Mouse (Mus musculus) forebrain, embryonic 13.5 days (tissue): Measurements from ENCODE around the gene Xntrpc. TPM values are rescaled to one million over a fixed set of nuclear protein-coding genes. Genes with fewer than 3 reads are reported as not detected.
"Not testable (repeated sequence)": the region's sequence is repeated elsewhere in the genome, so short reads cannot be mapped to it uniquely, and the experiment has no call there.

ENCODE experiments used
- ATAC-seq: fragments of 200-750 bp; cut with Nextera tagmentation; 2 replicates; pipeline ENCODE4 v1.8.0; 2017
- H3K27ac ChIP-seq: fragments of 300-500 bp; sonication (generic); 2 replicates; pipeline ENCODE4 v1.5.1; 2015; ENCODE audit warnings: inconsistent platforms, mild to moderate bottlenecking, moderate library complexity
- H3K27me3 ChIP-seq: fragments of 300-500 bp; sonication (generic); 2 replicates; pipeline ENCODE4 v1.6.1; 2015; ENCODE audit warnings: mild to moderate bottlenecking, inconsistent platforms
- H3K36me3 ChIP-seq: fragments of 300-500 bp; sonication (generic); 2 replicates; pipeline ENCODE4 v1.6.1; 2015; ENCODE audit warnings: mild to moderate bottlenecking, inconsistent platforms; ENCODE audit not compliant: poor library complexity, severe bottlenecking
- H3K4me1 ChIP-seq: fragments of 300-500 bp; sonication (generic); 2 replicates; pipeline ENCODE4 v1.6.1; 2015; ENCODE audit warnings: inconsistent platforms
- H3K4me2 ChIP-seq: fragments of 300-500 bp; sonication (generic); 2 replicates; pipeline ENCODE4 v1.6.1; 2015; ENCODE audit warnings: inconsistent platforms, mild to moderate bottlenecking, moderate library complexity
- H3K4me3 ChIP-seq: fragments of 300-500 bp; sonication (generic); 2 replicates; pipeline ENCODE4 v1.5.1; 2015; ENCODE audit warnings: mild to moderate bottlenecking, inconsistent platforms
- H3K9ac ChIP-seq: fragments of 300-500 bp; sonication (generic); 2 replicates; pipeline ENCODE4 v1.6.1; 2015; ENCODE audit warnings: mild to moderate bottlenecking, inconsistent platforms
- H3K9me3 ChIP-seq: fragments of 300-500 bp; sonication (generic); replicated peaks from 2 replicates; pipeline ENCODE4 v1.6.1; 2016; ENCODE audit warnings: inconsistent platforms
- WGBS: fragments of 180-500 bp; shearing (Covaris S2); methylation state at CpG from one replicate; pipeline ENCODE4 v1.1.7; 2015; 5-methylcytosine and 5-hydroxymethylcytosine counted together
- polyA plus RNA-seq: library from polyadenylated mRNA; unstranded; fragments of >200 nt; fragmentation: Nextera tagmentation; extraction: Ambion mirVana; gene quantifications from 2 replicates; pipeline ENCODE4 v1.2.1, GENCODE M21; 2015

Xntrpc gene
- polyA plus RNA-seq, 1 experiment from 2014 or later: 1.8 TPM

DNA sequence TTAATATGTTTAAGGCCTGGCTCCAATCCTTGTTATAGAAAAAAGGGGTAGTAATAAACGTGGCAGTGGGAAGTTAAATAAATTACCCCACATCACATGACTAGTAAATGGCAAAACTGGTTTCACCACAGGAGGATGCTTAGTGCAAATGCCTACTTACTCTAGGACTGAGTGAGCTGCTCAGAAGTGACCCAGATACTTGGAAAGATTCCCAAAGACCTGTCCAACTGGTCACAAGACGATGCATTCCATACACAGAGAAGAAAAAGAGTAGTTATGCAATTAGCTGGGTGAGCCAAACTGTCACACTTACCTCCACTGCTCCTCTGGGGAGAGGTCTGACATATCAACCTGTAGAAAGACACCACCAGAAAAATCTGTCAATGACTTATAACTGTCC lies 23.2 kb upstream of the Xntrpc start:
- Histone ChIP-seq H3K4me2 (no peak overlapping the region), H3K36me3 (peaks cover 46% of the 10 kb centered on the region), H3K9me3 (no peaks in the 10 kb centered on the region), H3K27ac (no peak overlapping the region), H3K27me3 (no peaks in the 10 kb centered on the region), H3K4me3 (no peak overlapping the region), H3K4me1 (0 out of 2 replicates have a peak, but pooled peaks cover 3% of the 10 kb centered on the region), H3K9ac (no peak overlapping the region)
- no peak for ATAC-seq
- 87% methylated on average over 2 of the region's 2 CpGs for WGBS

DNA sequence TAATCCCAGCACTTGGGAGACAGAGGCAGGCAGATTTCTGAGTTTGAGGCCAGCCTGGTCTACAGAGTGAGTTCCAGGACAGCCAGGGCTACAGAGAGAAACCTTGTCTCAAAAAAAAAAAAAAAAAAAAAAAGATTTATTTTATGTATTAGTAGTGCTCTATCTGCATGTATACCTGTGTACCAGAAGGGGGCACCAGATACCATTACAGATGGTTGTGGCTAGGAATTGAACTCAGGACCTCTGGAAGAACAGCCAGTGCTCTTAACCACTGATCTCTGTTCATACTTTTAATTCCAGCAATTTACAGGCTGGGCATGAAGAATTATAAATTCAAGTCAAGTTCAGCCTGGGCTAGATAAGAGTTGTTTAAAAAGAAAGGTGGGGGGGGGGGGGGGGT lies 17.0 kb upstream of the Xntrpc start:
- H3K27ac ChIP-seq, H3K27me3 ChIP-seq, H3K9ac ChIP-seq, H3K4me3 ChIP-seq, H3K4me1 ChIP-seq, H3K4me2 ChIP-seq, H3K9me3 ChIP-seq, ATAC-seq: not testable (repeated sequence)
- peaks cover 22% of the 10 kb centered on the region for H3K36me3 ChIP-seq

GRCm38 (mm10) chr7:102061353-102061752 lies 4.2 kb upstream of the Xntrpc start:
- H3K4me3 ChIP-seq: no peak overlapping the region
- no peak for ATAC-seq
- WGBS: 91% methylated on average over 3 of the region's 3 CpGs
- H3K9me3 ChIP-seq: no peaks in the 10 kb centered on the region
- peaks cover 32% of the 10 kb centered on the region for H3K36me3 ChIP-seq
- H3K27me3 ChIP-seq: no peaks in the 10 kb centered on the region
- no peak overlapping the region for H3K9ac ChIP-seq
- no peak overlapping the region for H3K27ac ChIP-seq
- peaks cover 31% of the 10 kb centered on the region for H3K4me1 ChIP-seq
- no peak overlapping the region for H3K4me2 ChIP-seq

DNA sequence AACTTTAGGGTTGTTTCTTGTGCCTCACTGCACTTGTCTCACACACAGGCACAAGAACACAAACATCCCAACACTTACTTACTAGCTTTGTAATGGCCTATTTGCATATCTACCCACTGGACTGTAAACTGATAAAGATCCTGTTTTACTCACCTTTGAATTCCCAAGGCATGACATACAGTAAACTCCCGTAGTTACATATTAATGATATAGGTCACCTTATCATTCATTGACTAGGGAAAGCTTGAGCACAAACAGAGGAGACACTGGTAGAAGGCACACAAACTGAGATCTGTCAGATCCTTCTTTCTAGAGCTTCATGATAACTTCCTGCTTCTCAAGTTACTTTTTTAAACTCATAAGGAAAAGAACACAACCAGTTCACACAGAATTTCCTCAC lies 3.3 kb upstream of the Xntrpc start:
- Histone ChIP-seq H3K27me3 (no peaks in the 10 kb centered on the region), H3K4me2 (no peak overlapping the region), H3K36me3 (peaks cover 26% of the 10 kb centered on the region), H3K27ac (no peak overlapping the region), H3K9ac (no peak overlapping the region), H3K4me1 (peaks cover 36% of the 10 kb centered on the region), H3K9me3 (no peaks in the 10 kb centered on the region), H3K4me3 (no peak overlapping the region)
- ATAC-seq: no peak
- 92% methylated on average over 1 of the region's 1 CpGs for WGBS

DNA sequence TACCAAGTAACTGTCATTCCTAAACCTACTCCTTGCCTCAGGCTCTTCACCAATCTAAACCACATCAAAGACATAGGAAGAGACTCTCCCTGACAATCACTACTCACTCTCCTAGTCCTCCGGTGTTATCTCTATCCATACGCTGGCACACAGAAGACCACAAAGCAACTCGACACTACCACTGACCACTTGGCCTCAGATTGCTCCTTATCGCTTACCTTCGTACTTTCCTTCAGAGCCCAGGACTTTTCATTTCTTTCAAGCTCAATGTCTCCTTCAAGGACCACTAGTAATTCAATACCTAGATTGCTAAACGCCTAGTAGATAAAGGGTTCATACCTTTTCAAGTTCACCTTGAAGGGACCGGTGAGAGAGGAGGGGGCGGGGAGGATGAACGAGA lies 1.6 kb upstream of the Xntrpc start:
- Histone ChIP-seq H3K27me3 (no peaks in the 10 kb centered on the region), H3K9ac (peak overlapping the region; percentile 84), H3K4me3 (peak overlapping the region; percentile 73), H3K36me3 (peaks cover 21% of the 10 kb centered on the region), H3K4me2 (peak overlapping the region; percentile 83), H3K27ac (no peak overlapping the region), H3K4me1 (peaks cover 38% of the 10 kb centered on the region), H3K9me3 (no peaks in the 10 kb centered on the region)
- ATAC-seq: no peak
- 90% methylated on average over 9 of the region's 9 CpGs for WGBS

DNA sequence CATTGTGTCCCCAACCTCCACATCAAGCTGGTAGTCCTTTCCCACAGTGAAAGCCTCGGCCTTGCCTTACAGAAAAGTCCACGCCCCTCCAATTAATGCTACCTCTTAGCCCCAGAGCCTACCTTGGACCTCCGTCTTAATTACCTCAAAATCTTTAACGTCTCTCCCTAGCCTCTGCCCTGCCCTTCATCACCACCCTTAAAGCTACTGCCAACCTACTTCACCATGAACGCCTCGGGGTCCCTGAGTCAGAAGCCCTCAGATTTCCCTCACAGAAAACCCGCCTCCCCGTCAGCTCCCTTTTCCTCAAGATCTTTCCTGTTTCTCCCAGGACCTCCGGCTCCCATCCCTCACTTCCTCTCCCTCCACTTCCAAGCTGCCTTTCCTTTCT lies 863 bp upstream of the Xntrpc start:
- Histone ChIP-seq H3K4me1 (peaks cover 38% of the 10 kb centered on the region), H3K9me3 (no peaks in the 10 kb centered on the region), H3K9ac (peak overlapping the region; percentile 84), H3K27ac (peak overlapping the region; percentile 65), H3K4me2 (peak overlapping the region; percentile 83), H3K4me3 (peak overlapping the region; percentile 73), H3K36me3 (peaks cover 14% of the 10 kb centered on the region), H3K27me3 (no peaks in the 10 kb centered on the region)
- WGBS: under 1% methylated on average over 9 of the region's 9 CpGs
- ATAC-seq: peak; percentile 36

- ATAC-seq: no peak
- WGBS: 79% methylated on average over 6 of the region's 6 CpGs
- H3K9me3 ChIP-seq: no peaks in the 10 kb centered on the region
- peak overlapping the region; percentile 83 for H3K4me2 ChIP-seq
- peak overlapping the region; percentile 73 for H3K4me3 ChIP-seq
- peaks cover 12% of the 10 kb centered on the region for H3K36me3 ChIP-seq
- H3K9ac ChIP-seq: peak overlapping the region; percentile 84
- no peaks in the 10 kb centered on the region for H3K27me3 ChIP-seq
- no peak overlapping the region for H3K27ac ChIP-seq
- H3K4me1 ChIP-seq: peaks cover 38% of the 10 kb centered on the region
These were observed 850 bp downstream of the Xntrpc start for GRCm38 (mm10) chr7:102066363-102066762.

- WGBS: 82% methylated on average over 6 of the region's 7 CpGs
These were observed 11.3 kb downstream of the Xntrpc start for GRCm38 (mm10) chr7:102076714-102077296.

GRCm38 (mm10) chr7:102078517-102078916 lies 13.0 kb downstream of the Xntrpc start:
- no peaks in the 10 kb centered on the region for H3K4me1 ChIP-seq
- no peak overlapping the region for H3K4me3 ChIP-seq
- H3K36me3 ChIP-seq: peaks cover 91% of the 10 kb centered on the region
- 77% methylated on average over 7 of the region's 7 CpGs for WGBS
- no peaks in the 10 kb centered on the region for H3K9me3 ChIP-seq
- no peak overlapping the region for H3K4me2 ChIP-seq
- ATAC-seq: no peak
- H3K27me3 ChIP-seq: no peaks in the 10 kb centered on the region
- H3K9ac ChIP-seq: no peak overlapping the region
- H3K27ac ChIP-seq: no peak overlapping the region

More at GRCm38 (mm10) chr7:102076714-102077296, 11.3 kb downstream of the Xntrpc start:
- peaks cover 91% of the 10 kb centered on the region for H3K36me3 ChIP-seq
- no peak overlapping the region for H3K4me3 ChIP-seq
- no peak for ATAC-seq
- no peak overlapping the region for H3K27ac ChIP-seq
- H3K9ac ChIP-seq: no peak overlapping the region
- H3K9me3 ChIP-seq: no peaks in the 10 kb centered on the region
- H3K4me1 ChIP-seq: no peaks in the 10 kb centered on the region
- H3K27me3 ChIP-seq: no peaks in the 10 kb centered on the region
- no peak overlapping the region for H3K4me2 ChIP-seq

DNA sequence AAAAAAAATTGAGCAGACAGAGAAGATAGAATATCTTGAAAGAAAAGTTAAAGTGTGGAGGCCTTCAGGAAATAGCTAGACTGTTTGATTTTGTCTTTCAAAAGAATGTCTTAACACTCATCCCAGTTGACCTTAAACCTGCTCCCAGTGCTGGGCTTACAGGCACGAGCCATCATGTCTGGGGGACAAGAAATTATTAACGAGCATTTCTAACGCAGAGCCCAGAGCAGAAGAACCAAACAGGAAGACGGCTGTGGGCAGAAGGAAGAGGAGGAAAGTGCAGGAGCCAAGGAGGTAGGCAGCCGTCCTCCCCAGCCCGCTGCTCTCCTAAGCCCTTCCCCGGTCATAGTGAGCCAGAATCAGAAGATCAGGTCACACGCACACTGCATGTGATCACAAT lies 14.8 kb downstream of the Xntrpc start:
- no peak overlapping the region for H3K9ac ChIP-seq
- H3K4me2 ChIP-seq: no peak overlapping the region
- no peaks in the 10 kb centered on the region for H3K9me3 ChIP-seq
- H3K36me3 ChIP-seq: peaks cover 88% of the 10 kb centered on the region
- no peak overlapping the region for H3K27ac ChIP-seq
- 92% methylated on average over 8 of the region's 8 CpGs for WGBS
- ATAC-seq: no peak
- H3K4me3 ChIP-seq: no peak overlapping the region
- H3K27me3 ChIP-seq: no peaks in the 10 kb centered on the region
- no peaks in the 10 kb centered on the region for H3K4me1 ChIP-seq

GRCm38 (mm10) chr7:102081784-102082183 lies 16.3 kb downstream of the Xntrpc start:
- H3K27ac ChIP-seq: no peak overlapping the region
- no peaks in the 10 kb centered on the region for H3K4me1 ChIP-seq
- H3K9me3 ChIP-seq: no peaks in the 10 kb centered on the region
- H3K36me3 ChIP-seq: peaks cover 80% of the 10 kb centered on the region
- WGBS: 98% methylated on average over 5 of the region's 5 CpGs
- ATAC-seq: no peak
- no peaks in the 10 kb centered on the region for H3K27me3 ChIP-seq
- H3K4me2 ChIP-seq: no peak overlapping the region
- no peak overlapping the region for H3K4me3 ChIP-seq
- H3K9ac ChIP-seq: no peak overlapping the region

DNA sequence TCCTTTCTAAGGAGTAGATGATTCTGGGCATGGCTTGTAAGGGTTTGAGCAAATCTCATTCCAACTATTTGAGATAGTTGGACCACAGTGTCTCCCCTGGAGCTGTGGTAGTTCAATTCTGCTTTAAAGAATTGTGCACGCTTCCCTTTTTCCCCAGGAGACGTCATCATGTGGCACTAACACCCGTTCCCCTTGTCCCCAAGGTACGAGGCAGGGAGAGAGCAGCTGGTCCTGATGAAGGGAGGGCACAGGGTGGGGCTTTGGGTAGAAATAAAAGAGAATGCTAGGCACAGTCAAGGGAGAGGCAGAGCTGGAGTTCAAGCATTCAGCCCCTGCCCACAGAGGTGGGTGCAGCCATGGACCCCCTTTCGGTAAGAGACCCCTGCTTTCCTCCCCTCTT lies 17.3 kb downstream of the Xntrpc start, which contains the start of gene Trpc2:
Trpc2 (plus strand) TSS at position 301 of the 400 bp plus-strand sequence.
- 90% methylated on average over 5 of the region's 5 CpGs for WGBS
- no peak within 1 kb of the TSS for H3K27ac ChIP-seq
- H3K9ac ChIP-seq: no peak within 1 kb of the TSS
- no peaks in the 10 kb centered on the region for H3K4me1 ChIP-seq
- peaks cover 79% of the 10 kb centered on the region for H3K36me3 ChIP-seq
- no peak for ATAC-seq
- no peak within 1 kb of the TSS for H3K4me3 ChIP-seq
- H3K4me2 ChIP-seq: no peak within 1 kb of the TSS
- no peaks in the 10 kb centered on the region for H3K9me3 ChIP-seq
- H3K27me3 ChIP-seq: no peaks in the 10 kb centered on the region

DNA sequence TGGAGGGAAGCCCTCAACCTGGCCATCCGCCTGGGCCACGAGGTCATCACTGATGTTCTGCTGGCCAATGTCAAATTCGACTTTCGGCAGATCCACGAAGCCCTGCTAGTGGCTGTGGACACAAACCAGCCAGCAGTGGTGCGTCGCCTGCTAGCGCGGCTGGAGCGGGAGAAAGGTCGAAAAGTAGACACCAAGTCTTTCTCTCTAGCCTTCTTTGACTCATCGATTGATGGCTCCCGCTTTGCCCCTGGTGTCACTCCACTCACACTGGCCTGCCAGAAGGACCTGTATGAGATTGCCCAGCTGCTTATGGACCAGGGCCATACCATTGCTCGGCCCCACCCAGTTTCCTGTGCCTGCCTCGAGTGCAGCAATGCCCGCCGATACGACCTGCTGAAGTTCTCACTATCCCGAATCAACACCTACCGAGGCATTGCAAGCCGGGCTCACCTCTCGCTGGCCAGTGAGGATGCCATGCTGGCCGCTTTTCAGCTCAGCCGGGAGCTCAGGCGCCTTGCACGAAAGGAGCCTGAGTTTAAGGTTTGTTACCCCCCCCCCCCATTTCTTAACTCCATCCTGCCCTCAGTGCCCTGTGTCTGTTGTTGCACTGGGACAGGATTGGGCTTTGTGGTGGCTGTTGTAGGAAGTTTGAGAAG lies 18.7 kb downstream of the Xntrpc start:
- Histone ChIP-seq H3K36me3 (peaks cover 77% of the 10 kb centered on the region), H3K9me3 (no peaks in the 10 kb centered on the region), H3K27me3 (no peaks in the 10 kb centered on the region), H3K9ac (no peak overlapping the region), H3K4me2 (no peak overlapping the region), H3K4me1 (no peaks in the 10 kb centered on the region), H3K27ac (no peak overlapping the region), H3K4me3 (no peak overlapping the region)
- ATAC-seq: no peak
- WGBS: 93% methylated on average over 26 of the region's 26 CpGs
